Mouse (Mus musculus) limb, embryonic 14.5 days (tissue): Measurements from ENCODE around the gene Slbp. TPM values are rescaled to one million over a fixed set of nuclear protein-coding genes. Genes with fewer than 3 reads are reported as not detected.

Source experiments
- ATAC-seq: fragments of 200-750 bp; cut with Nextera tagmentation; 2 replicates; pipeline ENCODE4 v1.8.0; 2017; ENCODE audit warnings: low read depth, moderate number of reproducible peaks, moderate TSS enrichment; ENCODE audit not compliant: low FRiP score
- DNase-seq: peaks from one replicate; pipeline ENCODE4 v3.0.0-alpha.2; 2015; ENCODE audit warnings: low spot score
- H3K27ac ChIP-seq: fragments of 300-500 bp; sonication (generic); replicated peaks from 2 replicates; pipeline ENCODE4 v1.5.1; 2014; ENCODE audit warnings: low read depth, mild to moderate bottlenecking, low read length, moderate library complexity, mixed read lengths
- H3K27me3 ChIP-seq: fragments of 300-500 bp; sonication (generic); 2 replicates; pipeline ENCODE4 v1.6.1; 2014; ENCODE audit warnings: low read length, mixed read lengths; ENCODE audit not compliant: control insufficient read depth, insufficient read depth
- H3K36me3 ChIP-seq: fragments of 300-500 bp; sonication (generic); 2 replicates; pipeline ENCODE4 v1.6.1; 2014; ENCODE audit warnings: mild to moderate bottlenecking, low read length, moderate library complexity, mixed read lengths; ENCODE audit not compliant: control insufficient read depth, insufficient read depth
- H3K4me1 ChIP-seq: fragments of 300-500 bp; sonication (generic); 2 replicates; pipeline ENCODE4 v1.6.1; 2014; ENCODE audit warnings: antibody characterized with exemption, low read length, mixed read lengths; ENCODE audit not compliant: control insufficient read depth, insufficient read depth
- H3K4me2 ChIP-seq: fragments of 300-500 bp; sonication (generic); replicated peaks from 2 replicates; pipeline ENCODE4 v1.6.1; 2014; ENCODE audit warnings: low read depth, mild to moderate bottlenecking, low read length, moderate library complexity; ENCODE audit not compliant: severe bottlenecking
- H3K4me3 ChIP-seq: fragments of 300-500 bp; sonication (generic); replicated peaks from 2 replicates; pipeline ENCODE4 v1.5.1; 2014; ENCODE audit warnings: low read length
- H3K9ac ChIP-seq: fragments of 300-500 bp; sonication (generic); 2 replicates; pipeline ENCODE4 v1.6.1; 2014; ENCODE audit warnings: mild to moderate bottlenecking, low read depth, low read length, moderate library complexity; ENCODE audit not compliant: severe bottlenecking
- H3K9me3 ChIP-seq: fragments of 300-500 bp; sonication (generic); 2 replicates; pipeline ENCODE4 v1.6.1; 2016; ENCODE audit warnings: low read length; ENCODE audit not compliant: control insufficient read depth
- POLR2A ChIP-seq: fragments of 200-500 bp; IDR thresholded peaks from 2 replicates; pipeline ENCODE4 v1.8.0; 2012; ENCODE audit warnings: inconsistent platforms, mild to moderate bottlenecking, moderate library complexity, borderline replicate concordance; ENCODE audit not compliant: insufficient read depth, insufficient read length; ENCODE audit errors: extremely low read depth
- WGBS: fragments of 180-500 bp; shearing (Covaris S2); extraction: QIAGEN DNeasy Blood & Tissue Kit; methylation state at CpG from one replicate; pipeline ENCODE4 v1.1.7; 2014; 5-methylcytosine and 5-hydroxymethylcytosine counted together
- polyA plus RNA-seq, 2 experiments: library from polyadenylated mRNA; depleted of rRNA in 1 of 2; stranded (reverse) in 1 of 2; unstranded in 1 of 2; fragments of >200 nt; fragmentation: Nextera tagmentation in 1 of 2; extraction: Ambion mirVana in 1 of 2; gene quantifications; 2 replicates each; pipeline versions ENCODE4 v1.2.1 to v1.2.3; 2012 to 2014

Slbp gene
- polyA plus RNA-seq, 2 experiments: 148 to 190 TPM

DNA sequence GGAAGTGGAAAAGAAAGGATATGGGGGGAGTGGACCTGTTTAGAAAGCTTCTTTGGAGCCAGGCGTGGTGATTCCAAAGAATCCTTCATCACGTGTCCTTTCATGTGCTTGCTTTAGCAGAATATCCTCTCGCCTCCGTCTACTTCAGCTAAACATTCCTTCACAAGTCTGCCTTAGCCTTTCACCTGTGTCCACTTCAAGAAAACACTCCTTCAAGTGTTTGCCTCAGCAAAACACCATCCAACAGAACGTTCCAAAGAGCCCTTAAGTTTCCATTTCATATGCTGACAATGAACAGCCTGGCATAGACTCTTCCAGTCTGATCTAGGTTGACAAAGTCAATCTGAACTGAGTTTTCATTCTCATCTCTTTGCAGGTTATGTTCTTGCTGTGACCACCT lies 25.9 kb upstream of the Slbp start:
- 84% methylated on average over 5 of the region's 5 CpGs for WGBS
- ATAC-seq: no peak

DNA sequence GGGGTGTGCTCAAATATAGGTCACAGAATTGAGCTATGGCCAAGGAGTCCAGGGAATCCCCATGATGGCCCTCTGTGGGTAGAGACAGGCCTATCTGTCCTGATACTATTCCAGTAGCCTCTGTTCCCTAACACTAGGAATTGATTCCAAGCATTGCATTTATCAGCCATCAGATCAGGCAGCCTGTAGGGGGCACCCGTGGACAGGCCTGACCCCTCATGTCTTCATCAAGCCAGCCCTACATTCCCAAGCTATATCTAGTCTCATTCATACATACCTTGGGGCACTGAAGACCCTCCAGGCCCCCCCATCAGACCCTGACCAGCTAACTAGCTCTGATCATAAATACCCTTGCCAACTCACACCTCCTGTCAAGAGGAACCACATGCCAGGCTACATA lies 23.6 kb upstream of the Slbp start:
- Histone ChIP-seq H3K27ac (no peak overlapping the region), H3K27me3 (no peaks in the 10 kb centered on the region), H3K4me1 (no peaks in the 10 kb centered on the region), H3K4me2 (no peak overlapping the region), H3K36me3 (peaks cover 25% of the 10 kb centered on the region), H3K9me3 (no peaks in the 10 kb centered on the region), H3K9ac (no peak overlapping the region), H3K4me3 (no peak overlapping the region)
- DNase-seq (peak; percentile 79), ATAC-seq (no peak)
- TF ChIP-seq POLR2A: no peak
- 0% methylated on average over 1 of the region's 1 CpGs for WGBS

More for the DNA sequence above, 25.9 kb upstream of the Slbp start:
- Histone ChIP-seq H3K27ac (no peak overlapping the region), H3K9me3 (no peaks in the 10 kb centered on the region), H3K9ac (no peak overlapping the region), H3K4me2 (no peak overlapping the region), H3K4me1 (no peaks in the 10 kb centered on the region; the same call in 1 of the 2 replicates), H3K4me3 (no peak overlapping the region), H3K36me3 (peaks cover 4% of the 10 kb centered on the region; the same call in 1 of the 2 replicates), H3K27me3 (no peaks in the 10 kb centered on the region)
- no peak for TF ChIP-seq POLR2A
- DNase-seq: no peak

DNA sequence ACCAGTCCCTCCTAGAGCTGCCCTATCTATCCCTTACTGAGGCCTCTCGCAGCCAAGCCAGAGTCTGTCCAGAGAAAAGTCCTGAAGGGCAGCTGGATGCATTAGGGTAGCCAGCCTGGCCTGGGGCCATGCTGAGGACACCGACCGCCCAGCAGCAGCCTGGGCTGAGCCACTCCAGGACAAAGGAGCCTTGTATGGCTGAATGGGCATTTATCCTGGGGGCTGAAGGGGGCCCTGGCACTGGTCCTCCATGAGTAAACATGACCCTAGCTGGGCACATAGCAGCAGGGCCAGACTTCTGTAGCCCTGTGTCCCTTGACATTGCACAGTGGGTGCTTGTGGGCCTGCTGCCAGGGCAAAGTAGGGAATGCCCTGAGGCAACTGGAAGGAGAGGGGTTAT lies 22.1 kb upstream of the Slbp start:
- H3K27me3 ChIP-seq: no peaks in the 10 kb centered on the region
- no peak overlapping the region for H3K4me3 ChIP-seq
- WGBS: 60% methylated on average over 3 of the region's 3 CpGs
- H3K27ac ChIP-seq: no peak overlapping the region; the same call in 1 of the 2 replicates
- H3K4me2 ChIP-seq: no peak overlapping the region
- no peaks in the 10 kb centered on the region for H3K9me3 ChIP-seq
- H3K9ac ChIP-seq: no peak overlapping the region
- peak; percentile 51 for DNase-seq
- peak; percentile 38; the same call in 1 of the 2 replicates for ATAC-seq
- H3K4me1 ChIP-seq: no peaks in the 10 kb centered on the region
- TF ChIP-seq POLR2A: no peak
- peaks cover 39% of the 10 kb centered on the region for H3K36me3 ChIP-seq

GRCm38 (mm10) chr5:33671659-33672058 lies 19.3 kb upstream of the Slbp start:
- Histone ChIP-seq H3K36me3 (peaks cover 67% of the 10 kb centered on the region), H3K9me3 (no peaks in the 10 kb centered on the region), H3K9ac (no peak overlapping the region), H3K4me2 (no peak overlapping the region), H3K27ac (no peak overlapping the region), H3K4me1 (no peaks in the 10 kb centered on the region), H3K4me3 (no peak overlapping the region), H3K27me3 (no peaks in the 10 kb centered on the region)
- WGBS: 80% methylated on average over 5 of the region's 5 CpGs
- no peak for TF ChIP-seq POLR2A
- ATAC-seq (no peak), DNase-seq (no peak)

GRCm38 (mm10) chr5:33668223-33668622 lies 15.8 kb upstream of the Slbp start:
- 0 out of 2 replicates have a peak, but pooled peaks have one; percentile 34 for ATAC-seq
- no peak overlapping the region for H3K27ac ChIP-seq
- no peak overlapping the region for H3K9ac ChIP-seq
- TF ChIP-seq POLR2A: no peak
- H3K4me3 ChIP-seq: no peak overlapping the region
- no peaks in the 10 kb centered on the region for H3K9me3 ChIP-seq
- peaks cover 81% of the 10 kb centered on the region for H3K36me3 ChIP-seq
- no peaks in the 10 kb centered on the region for H3K4me1 ChIP-seq
- H3K27me3 ChIP-seq: no peaks in the 10 kb centered on the region
- peak; percentile 61 for DNase-seq
- H3K4me2 ChIP-seq: no peak overlapping the region

DNA sequence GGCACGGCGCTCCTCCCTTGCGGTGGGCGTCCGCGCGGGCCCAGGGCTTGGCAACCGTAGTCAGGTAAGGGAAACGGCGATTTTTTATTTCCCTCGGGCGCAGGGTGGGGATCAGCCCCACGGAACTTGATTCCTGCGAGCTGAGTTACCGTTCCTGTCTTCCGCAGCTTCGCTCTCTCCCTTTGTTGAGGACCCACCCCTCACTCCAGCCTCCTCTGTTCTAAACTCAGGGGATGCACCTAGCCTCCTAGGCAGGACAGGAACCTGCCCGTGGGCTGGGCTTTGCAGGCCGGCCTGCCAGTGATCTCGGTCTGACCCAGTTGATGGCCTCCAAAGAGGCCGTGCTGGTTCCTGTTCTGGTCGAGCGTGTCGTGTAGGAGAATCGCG lies 6.3 kb upstream of the Slbp start:
- DNase-seq (no peak), ATAC-seq (no peak)
- Histone ChIP-seq H3K9ac (peak overlapping the region; percentile 67), H3K36me3 (peaks cover 46% of the 10 kb centered on the region), H3K27ac (peak overlapping the region; percentile 56), H3K27me3 (no peaks in the 10 kb centered on the region), H3K4me1 (peaks cover 13% of the 10 kb centered on the region), H3K4me3 (peak overlapping the region; percentile 68), H3K9me3 (no peaks in the 10 kb centered on the region), H3K4me2 (peak overlapping the region; percentile 72)
- WGBS: under 1% methylated on average over 26 of the region's 26 CpGs
- no peak for TF ChIP-seq POLR2A
